Mouse (Mus musculus) spleen, adult 2 months (tissue): ENCODE results near the gene AC134908.4. TPM values are rescaled to one million over a fixed set of nuclear protein-coding genes. Genes with fewer than 3 reads are reported as not detected.
"Not testable (repeated sequence)": the region's sequence is repeated elsewhere in the genome, so short reads cannot be mapped to it uniquely, and the experiment has no call there.

Source experiments
- DNase-seq, 2 experiments: peaks; one replicate each; pipeline versions ENCODE4 v3.0.0 to v3.0.0-alpha.2; 2012 to 2021; ENCODE audit warnings: low spot score in 2 of 2, low read depth in 1 of 2
- H3K27ac ChIP-seq: fragments of 200-500 bp; 2 replicates; pipeline ENCODE4 v1.5.1; 2012; ENCODE audit warnings: low read length, inconsistent platforms; ENCODE audit not compliant: insufficient read depth
- H3K27me3 ChIP-seq: fragments of 200-500 bp; 2 replicates; pipeline ENCODE4 v1.6.1; 2012; ENCODE audit warnings: mild to moderate bottlenecking, moderate library complexity, low read length, inconsistent platforms; ENCODE audit not compliant: control insufficient read depth, insufficient read depth
- H3K36me3 ChIP-seq: fragments of 200-500 bp; 2 replicates; pipeline ENCODE4 v1.6.1; 2012; ENCODE audit warnings: mild to moderate bottlenecking, low read length, inconsistent platforms; ENCODE audit not compliant: control insufficient read depth, insufficient read depth
- H3K4me1 ChIP-seq: fragments of 200-500 bp; 2 replicates; pipeline ENCODE4 v1.6.1; 2011; ENCODE audit warnings: inconsistent platforms; ENCODE audit not compliant: control insufficient read depth, insufficient read depth, insufficient read length
- H3K4me3 ChIP-seq: fragments of 200-500 bp; 2 replicates; pipeline ENCODE4 v1.5.1; 2011; ENCODE audit warnings: mild to moderate bottlenecking, inconsistent platforms; ENCODE audit not compliant: insufficient read depth, insufficient read length; ENCODE audit errors: extremely low read depth
- CTCF ChIP-seq: fragments of 200-500 bp; IDR thresholded peaks from 2 replicates; pipeline ENCODE4 v1.5.1; 2011; ENCODE audit warnings: mild to moderate bottlenecking, inconsistent platforms; ENCODE audit not compliant: insufficient read depth, insufficient read length, insufficient replicate concordance; ENCODE audit errors: extremely low read depth
- POLR2A ChIP-seq: fragments of 200-500 bp; IDR thresholded peaks from 2 replicates; pipeline ENCODE4 v1.6.1; 2011; ENCODE audit warnings: low read depth, low read length, inconsistent platforms
- WGBS: fragments of 180-500 bp; shearing (Covaris S2); methylation state at CpG from one replicate; pipeline ENCODE4 v1.1.7; 2018; 5-methylcytosine and 5-hydroxymethylcytosine counted together
- polyA plus RNA-seq: library from polyadenylated mRNA; depleted of rRNA; stranded (reverse); fragments of >200 nt; gene quantifications from 2 replicates; pipeline ENCODE4 v1.2.3, GENCODE M21; 2012

Gene AC134908.4
- polyA plus RNA-seq, 1 experiment = 1.1 TPM

GRCm38 (mm10) chr17:25817662-25818061 lies 22.2 kb upstream of the AC134908.4 start:
- no peak overlapping the region for H3K27ac ChIP-seq
- H3K4me1 ChIP-seq = no peaks in the 10 kb centered on the region
- no peaks in the 10 kb centered on the region for H3K36me3 ChIP-seq
- H3K4me3 ChIP-seq = no peak overlapping the region
- DNase-seq = no peak
- 77% methylated on average over 11 of the region's 11 CpGs for WGBS
- TF ChIP-seq POLR2A (no peak), CTCF (no peak)
- peaks cover 3% of the 10 kb centered on the region for H3K27me3 ChIP-seq

GRCm38 (mm10) chr17:25813471-25813870 lies 18.0 kb upstream of the AC134908.4 start:
- DNase-seq = peak; percentile 37 to 72
- Histone ChIP-seq H3K27me3 (peaks cover 18% of the 10 kb centered on the region), H3K4me1 (peaks cover 9% of the 10 kb centered on the region), H3K27ac (no peak overlapping the region), H3K36me3 (no peaks in the 10 kb centered on the region), H3K4me3 (no peak overlapping the region)
- peak; percentile 53; the same call in 1 of the 2 replicates for TF ChIP-seq CTCF
- TF ChIP-seq POLR2A = no peak
- WGBS = under 1% methylated on average over 20 of the region's 20 CpGs

- TF ChIP-seq CTCF (no peak), POLR2A (no peak)
- H3K4me1 ChIP-seq = peaks cover 9% of the 10 kb centered on the region
- H3K4me3 ChIP-seq = no peak overlapping the region
- peaks cover 19% of the 10 kb centered on the region for H3K27me3 ChIP-seq
- H3K36me3 ChIP-seq = no peaks in the 10 kb centered on the region
- no peak for DNase-seq
- no peak overlapping the region for H3K27ac ChIP-seq
- WGBS = 72% methylated on average over 4 of the region's 4 CpGs
Measured at GRCm38 (mm10) chr17:25810890-25811289, 15.4 kb upstream of the AC134908.4 start.

GRCm38 (mm10) chr17:25809606-25810340 lies 14.3 kb upstream of the AC134908.4 start:
- Histone ChIP-seq H3K27me3 (peaks cover 19% of the 10 kb centered on the region), H3K4me1 (peaks cover 9% of the 10 kb centered on the region), H3K36me3 (no peaks in the 10 kb centered on the region), H3K4me3 (peak overlapping the region; percentile 33; the same call in 1 of the 2 replicates), H3K27ac (no peak overlapping the region)
- DNase-seq = no peak
- TF ChIP-seq POLR2A (no peak), CTCF (no peak)
- WGBS = 15% methylated on average over 25 of the region's 25 CpGs

DNA sequence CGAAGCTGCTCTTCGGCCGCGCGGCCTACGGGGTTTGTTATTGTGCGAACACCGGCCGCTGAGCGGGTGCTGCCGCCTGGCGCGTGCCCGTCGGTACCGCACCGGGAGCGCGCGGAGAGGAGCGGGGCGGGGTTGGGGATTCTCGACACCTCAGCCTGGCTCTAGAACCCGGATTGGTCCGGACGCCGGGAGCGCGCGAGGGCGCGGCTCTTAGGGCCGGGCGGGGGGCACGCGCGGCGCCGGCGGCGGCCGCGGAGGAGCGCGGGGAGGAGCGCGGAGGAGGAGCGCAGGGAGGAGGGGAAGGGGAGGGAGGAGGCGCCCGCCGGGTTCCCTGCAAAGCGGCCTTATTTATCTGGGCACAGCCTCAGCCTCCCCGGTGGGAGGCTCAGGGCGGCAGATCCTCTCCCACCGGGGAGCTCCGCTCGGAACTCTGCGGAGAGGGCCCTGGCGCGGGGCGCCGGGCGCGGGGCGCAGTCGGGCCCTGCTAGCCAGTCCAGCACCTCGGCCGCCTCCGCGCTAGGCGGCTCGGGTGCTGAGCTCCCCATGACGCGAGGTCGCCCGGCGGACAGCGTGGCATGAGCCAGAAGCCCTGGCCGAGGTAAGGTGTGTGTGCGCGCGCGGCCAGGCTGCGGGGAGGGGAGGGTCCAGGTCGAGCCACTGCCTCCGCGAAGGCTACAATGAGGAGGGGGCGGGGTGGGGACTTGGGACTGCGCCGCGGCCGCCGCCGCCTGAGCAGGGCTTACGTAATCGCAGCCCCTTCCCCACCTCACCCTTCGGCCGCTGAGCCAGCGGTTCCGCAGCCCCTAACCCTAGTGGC lies 13.5 kb upstream of the AC134908.4 start, which contains the start of gene Fbxl16:
Fbxl16 (plus strand) TSS at position 297 of the 817 bp plus-strand sequence.
- 2% methylated on average over 76 of the region's 100 CpGs for WGBS
- no peak within 1 kb of the TSS for H3K27ac ChIP-seq
- H3K27me3 ChIP-seq = peaks cover 19% of the 10 kb centered on the region
- no peak for TF ChIP-seq POLR2A
- TF ChIP-seq CTCF = no peak
- no peak for DNase-seq
- H3K4me3 ChIP-seq = peak within 1 kb of the TSS; percentile 33
- peaks cover 9% of the 10 kb centered on the region for H3K4me1 ChIP-seq
- H3K36me3 ChIP-seq = no peaks in the 10 kb centered on the region

- WGBS = 55% methylated on average over 5 of the region's 5 CpGs
- DNase-seq = no peak
- TF ChIP-seq CTCF (no peak), POLR2A (no peak)
Measured at GRCm38 (mm10) chr17:25808028-25808427, 12.6 kb upstream of the AC134908.4 start.

DNA sequence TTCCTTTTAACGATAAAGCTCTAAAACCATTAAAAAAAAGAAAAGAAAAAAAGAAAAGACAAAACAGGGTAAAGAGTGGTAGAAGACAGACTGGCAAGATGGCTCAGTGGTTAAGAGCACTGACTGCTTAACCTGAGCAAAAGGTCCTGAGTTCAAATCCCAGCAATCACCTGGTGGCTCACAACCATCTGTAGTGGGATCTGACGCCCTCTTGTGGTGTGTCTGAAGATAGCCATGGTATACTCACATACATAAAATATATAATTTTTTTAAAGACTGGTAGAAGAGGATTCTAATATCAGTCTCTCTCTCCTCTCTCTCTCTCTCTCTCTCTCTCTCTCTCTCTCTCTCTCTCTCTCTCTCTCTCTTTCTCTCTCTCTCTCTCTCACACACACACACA lies 12.0 kb upstream of the AC134908.4 start:
- H3K4me1 ChIP-seq, H3K4me3 ChIP-seq, DNase-seq, H3K36me3 ChIP-seq, H3K27ac ChIP-seq: not testable (repeated sequence)
- WGBS = 44% methylated on average over 2 of the region's 2 CpGs
- H3K27me3 ChIP-seq = peaks cover 19% of the 10 kb centered on the region

More at GRCm38 (mm10) chr17:25808028-25808427, 12.6 kb upstream of the AC134908.4 start:
- no peak overlapping the region for H3K4me3 ChIP-seq
- H3K27ac ChIP-seq = no peak overlapping the region
- H3K36me3 ChIP-seq = no peaks in the 10 kb centered on the region
- peaks cover 19% of the 10 kb centered on the region for H3K27me3 ChIP-seq
- peaks cover 9% of the 10 kb centered on the region for H3K4me1 ChIP-seq
